Mouse (Mus musculus): ENCODE measurements around the gene Mta3. TPM values are rescaled to one million over a fixed set of nuclear protein-coding genes. Genes with fewer than 3 reads are reported as not detected.

The Mta3 gene
- polyA plus RNA-seq, 1 experiment, result 162 TPM

- H3K4me3 ChIP-seq (ENCODE audit: low read depth, low read length), result no peak overlapping the region
- H3K9me3 ChIP-seq (replicated peaks; ENCODE audit: control insufficient read depth, insufficient read depth, low read length, poor library complexity, severe bottlenecking), result no peaks in the 10 kb centered on the region
- H3K9ac ChIP-seq (ENCODE audit: low read depth, poor library complexity, severe bottlenecking), result no peak overlapping the region
- H3K27ac ChIP-seq (ENCODE audit: insufficient read depth, low read length), result peak overlapping the region; percentile 42; the same call in 1 of the 2 replicates
- TF ChIP-seq POLR2A (IDR thresholded peaks at IDR 0.05; ENCODE audit: insufficient read depth, low read length), result no peak
- TF ChIP-seq EP300 (IDR thresholded peaks at IDR 0.05; ENCODE audit: insufficient read depth, low read depth, low read length), result no peak
- TF ChIP-seq CTCF (IDR thresholded peaks at IDR 0.05; ENCODE audit: low read depth, low read length), result no peak
- H3K4me1 ChIP-seq (ENCODE audit: control insufficient read depth, insufficient read depth, low read length), result peaks cover 5% of the 10 kb centered on the region
- H3K27me3 ChIP-seq (ENCODE audit: control insufficient read depth, insufficient read depth, low read length, poor library complexity, severe bottlenecking), result no peaks in the 10 kb centered on the region
- no peaks in the 10 kb centered on the region for H3K36me3 ChIP-seq (ENCODE audit: control insufficient read depth, insufficient read depth, low read length, poor library complexity, severe bottlenecking)
Measured at GRCm38 (mm10) chr17:83691379-83691778, 14.6 kb upstream of the Mta3 start.

DNA sequence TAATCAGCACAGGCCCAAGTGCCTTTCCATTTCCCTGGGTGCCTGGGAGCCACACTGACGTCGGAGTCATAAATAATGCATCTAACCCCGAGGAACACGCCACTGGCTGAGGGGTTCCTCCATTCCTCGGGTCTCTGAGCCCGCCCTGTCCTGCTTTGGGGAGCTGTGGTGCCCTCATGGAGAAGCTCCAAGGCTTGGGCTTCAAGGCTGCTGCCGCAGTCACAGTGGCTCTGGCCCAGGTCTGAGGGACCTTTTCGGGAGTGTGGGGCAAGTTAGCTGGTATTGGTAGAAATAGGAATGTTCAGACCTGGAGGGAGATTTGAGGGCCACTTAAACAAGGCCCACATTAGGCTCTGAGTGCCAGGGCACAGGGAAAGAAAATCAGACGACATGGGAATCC is 12.0 kb upstream of the Mta3 start:
- Histone ChIP-seq H3K9me3 (replicated peaks; ENCODE audit: control insufficient read depth, insufficient read depth, low read length, poor library complexity, severe bottlenecking) (no peaks in the 10 kb centered on the region), H3K9ac (ENCODE audit: low read depth, poor library complexity, severe bottlenecking) (peak overlapping the region; percentile 37), H3K27ac (ENCODE audit: insufficient read depth, low read length) (no peak overlapping the region)

DNA sequence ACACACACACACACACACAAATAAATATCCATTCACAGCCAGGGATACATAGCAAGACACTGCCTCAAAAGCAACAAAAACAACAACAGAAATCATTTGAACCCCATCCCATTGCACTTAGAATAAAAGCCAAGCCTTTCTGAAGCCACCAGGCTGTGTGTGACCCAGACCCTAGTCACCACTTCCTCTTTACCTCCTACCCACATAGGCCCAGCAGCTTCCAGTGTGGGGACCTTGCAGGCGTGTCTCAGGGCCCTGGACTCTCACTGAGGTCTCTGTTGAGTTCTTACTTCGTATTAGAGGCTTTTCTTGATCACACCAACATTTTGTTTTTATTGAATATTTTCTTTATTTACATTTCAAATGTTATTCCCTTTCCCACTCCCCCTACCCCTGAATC is 10.2 kb upstream of the Mta3 start:
- H3K9ac ChIP-seq (ENCODE audit: low read depth, poor library complexity, severe bottlenecking), result no peak overlapping the region
- no peak overlapping the region for H3K27ac ChIP-seq (ENCODE audit: insufficient read depth, low read length)
- no peak overlapping the region for H3K4me3 ChIP-seq (ENCODE audit: low read depth, low read length)
- no peaks in the 10 kb centered on the region for H3K27me3 ChIP-seq (ENCODE audit: control insufficient read depth, insufficient read depth, low read length, poor library complexity, severe bottlenecking)
- H3K9me3 ChIP-seq (replicated peaks; ENCODE audit: control insufficient read depth, insufficient read depth, low read length, poor library complexity, severe bottlenecking), result no peaks in the 10 kb centered on the region
- no peak for TF ChIP-seq EP300 (IDR thresholded peaks at IDR 0.05; ENCODE audit: insufficient read depth, low read depth, low read length)
- no peaks in the 10 kb centered on the region for H3K36me3 ChIP-seq (ENCODE audit: control insufficient read depth, insufficient read depth, low read length, poor library complexity, severe bottlenecking)
- H3K4me1 ChIP-seq (ENCODE audit: control insufficient read depth, insufficient read depth, low read length), result peaks cover 6% of the 10 kb centered on the region

More for the DNA sequence above, 12.0 kb upstream of the Mta3 start:
- peak overlapping the region; percentile 59 for H3K4me3 ChIP-seq (ENCODE audit: low read depth, low read length)
- no peaks in the 10 kb centered on the region for H3K36me3 ChIP-seq (ENCODE audit: control insufficient read depth, insufficient read depth, low read length, poor library complexity, severe bottlenecking)
- TF ChIP-seq CTCF (IDR thresholded peaks at IDR 0.05; ENCODE audit: low read depth, low read length), result no peak
- TF ChIP-seq EP300 (IDR thresholded peaks at IDR 0.05; ENCODE audit: insufficient read depth, low read depth, low read length), result no peak
- TF ChIP-seq POLR2A (IDR thresholded peaks at IDR 0.05; ENCODE audit: insufficient read depth, low read length), result no peak
- peaks cover 5% of the 10 kb centered on the region for H3K4me1 ChIP-seq (ENCODE audit: control insufficient read depth, insufficient read depth, low read length)
- no peaks in the 10 kb centered on the region for H3K27me3 ChIP-seq (ENCODE audit: control insufficient read depth, insufficient read depth, low read length, poor library complexity, severe bottlenecking)

GRCm38 (mm10) chr17:83699062-83699724 is 6.8 kb upstream of the Mta3 start:
- Histone ChIP-seq H3K27ac (ENCODE audit: insufficient read depth, low read length) (peak overlapping the region; percentile 46), H3K9ac (ENCODE audit: low read depth, poor library complexity, severe bottlenecking) (no peak overlapping the region)

DNA sequence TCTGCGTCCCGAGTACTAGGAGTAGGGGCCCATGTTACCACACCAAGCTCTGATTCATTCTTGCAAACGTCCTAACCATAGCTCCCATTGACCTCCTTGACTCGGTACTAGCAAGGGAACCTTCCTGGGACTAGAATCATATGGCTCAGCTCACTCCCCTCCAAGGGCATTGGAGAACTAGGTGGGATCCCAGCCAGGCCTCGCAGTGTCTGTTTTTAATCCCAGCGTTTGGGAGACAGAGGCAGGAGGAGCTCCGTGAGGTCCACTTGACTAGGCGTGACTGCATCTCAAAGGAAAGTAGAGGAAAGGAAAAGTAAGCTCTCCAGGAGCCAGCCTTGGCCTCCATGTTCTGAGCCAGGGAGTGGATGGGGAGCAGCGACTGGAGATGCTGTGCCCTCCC is 5.8 kb upstream of the Mta3 start:
- Histone ChIP-seq H3K9ac (ENCODE audit: low read depth, poor library complexity, severe bottlenecking) (0 out of 2 replicates have a peak overlapping the region, but pooled peaks have one; percentile 12), H3K27me3 (ENCODE audit: control insufficient read depth, insufficient read depth, low read length, poor library complexity, severe bottlenecking) (no peaks in the 10 kb centered on the region), H3K4me1 (ENCODE audit: control insufficient read depth, insufficient read depth, low read length) (peaks cover 1% of the 10 kb centered on the region), H3K9me3 (replicated peaks; ENCODE audit: control insufficient read depth, insufficient read depth, low read length, poor library complexity, severe bottlenecking) (no peaks in the 10 kb centered on the region), H3K36me3 (ENCODE audit: control insufficient read depth, insufficient read depth, low read length, poor library complexity, severe bottlenecking) (no peaks in the 10 kb centered on the region), H3K4me3 (ENCODE audit: low read depth, low read length) (no peak overlapping the region), H3K27ac (ENCODE audit: insufficient read depth, low read length) (peak overlapping the region; percentile 46)
- TF ChIP-seq CTCF (IDR thresholded peaks at IDR 0.05; ENCODE audit: low read depth, low read length) (no peak), EP300 (IDR thresholded peaks at IDR 0.05; ENCODE audit: insufficient read depth, low read depth, low read length) (no peak), POLR2A (IDR thresholded peaks at IDR 0.05; ENCODE audit: insufficient read depth, low read length) (no peak)

More at GRCm38 (mm10) chr17:83699062-83699724, 6.8 kb upstream of the Mta3 start:
- H3K9me3 ChIP-seq (replicated peaks; ENCODE audit: control insufficient read depth, insufficient read depth, low read length, poor library complexity, severe bottlenecking), result no peaks in the 10 kb centered on the region
- no peak overlapping the region for H3K4me3 ChIP-seq (ENCODE audit: low read depth, low read length)
- H3K4me1 ChIP-seq (ENCODE audit: control insufficient read depth, insufficient read depth, low read length), result peaks cover 1% of the 10 kb centered on the region
- H3K27me3 ChIP-seq (ENCODE audit: control insufficient read depth, insufficient read depth, low read length, poor library complexity, severe bottlenecking), result no peaks in the 10 kb centered on the region
- no peak for TF ChIP-seq POLR2A (IDR thresholded peaks at IDR 0.05; ENCODE audit: insufficient read depth, low read length)
- TF ChIP-seq EP300 (IDR thresholded peaks at IDR 0.05; ENCODE audit: insufficient read depth, low read depth, low read length), result peak; percentile 87
- TF ChIP-seq CTCF (IDR thresholded peaks at IDR 0.05; ENCODE audit: low read depth, low read length), result no peak
- no peaks in the 10 kb centered on the region for H3K36me3 ChIP-seq (ENCODE audit: control insufficient read depth, insufficient read depth, low read length, poor library complexity, severe bottlenecking)

- Histone ChIP-seq H3K9ac (ENCODE audit: low read depth, poor library complexity, severe bottlenecking) (no peak overlapping the region), H3K27ac (ENCODE audit: insufficient read depth, low read length) (peak overlapping the region; percentile 6; the same call in 1 of the 2 replicates), H3K9me3 (replicated peaks; ENCODE audit: control insufficient read depth, insufficient read depth, low read length, poor library complexity, severe bottlenecking) (no peaks in the 10 kb centered on the region), H3K36me3 (ENCODE audit: control insufficient read depth, insufficient read depth, low read length, poor library complexity, severe bottlenecking) (no peaks in the 10 kb centered on the region), H3K4me3 (ENCODE audit: low read depth, low read length) (no peak overlapping the region), H3K4me1 (ENCODE audit: control insufficient read depth, insufficient read depth, low read length) (peaks cover 1% of the 10 kb centered on the region), H3K27me3 (ENCODE audit: control insufficient read depth, insufficient read depth, low read length, poor library complexity, severe bottlenecking) (no peaks in the 10 kb centered on the region)
- TF ChIP-seq POLR2A (IDR thresholded peaks at IDR 0.05; ENCODE audit: insufficient read depth, low read length) (no peak), CTCF (IDR thresholded peaks at IDR 0.05; ENCODE audit: low read depth, low read length) (no peak), EP300 (IDR thresholded peaks at IDR 0.05; ENCODE audit: insufficient read depth, low read depth, low read length) (no peak)
Measured at GRCm38 (mm10) chr17:83704469-83704868, 1.5 kb upstream of the Mta3 start.

Measured in ES-Bruce4 (cell line).